ENCODE assay signal across 21 mouse cellular contexts in the genomic region with DNA sequence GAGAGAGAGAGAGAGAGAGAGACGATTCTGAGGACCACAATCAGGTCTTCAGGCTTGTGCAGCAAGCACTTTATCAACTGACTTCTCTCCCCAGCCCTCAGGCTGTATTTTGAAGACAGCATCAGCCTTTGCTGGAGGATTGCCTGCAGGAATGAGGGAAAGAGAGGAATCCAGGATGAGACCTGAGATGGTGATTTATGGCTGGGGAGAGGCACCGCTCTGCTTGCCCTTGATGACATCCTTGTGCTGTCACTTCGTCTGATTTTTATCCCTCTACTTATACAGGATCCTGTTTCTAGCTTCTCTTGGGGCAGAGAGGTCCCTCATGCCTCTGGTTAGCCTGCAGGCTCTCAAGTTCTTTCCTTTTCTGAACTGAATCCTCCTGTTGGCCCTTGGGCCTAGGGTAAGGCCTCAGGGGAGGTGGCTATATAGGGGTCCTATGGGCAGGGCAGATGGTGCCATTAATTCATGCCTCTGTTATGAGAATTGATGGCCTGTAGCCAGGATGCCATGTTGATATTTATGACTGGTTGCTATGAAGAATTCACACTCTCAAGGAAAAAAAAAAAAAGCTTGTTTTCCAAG.
A peak's percentile ranks its signal among the peaks of the same experiment; 100 is the strongest.
DNase-seq lines count a peak whose midpoint lies in the region; ATAC-seq and TF ChIP-seq lines count a peak whose summit lies in the region.
"Had no signal": no experiment of that assay in that cellular context is flagged by ENCODE, and none has a peak within 500 bp of the region (broad histone marks: within the 10 kb centered on the region; RNA-seq: fewer than 3 reads in every experiment).

No protein-coding gene starts in this region.

- H3K4me1 ChIP-seq in intestine, embryonic 14.5 days (replicated peaks; ENCODE audit: control insufficient read depth, insufficient read depth, low read length): peaks cover 5% of the 10 kb centered on the region; the same call in 1 of the 2 replicates
- no peaks in the 10 kb centered on the region for H3K4me1 ChIP-seq in intestine, embryonic 15.5 days (replicated peaks)
- H3K4me1 ChIP-seq in lung, embryonic 14.5 days (ENCODE audit: insufficient read depth): 0 out of 2 replicates have a peak, but pooled peaks cover 3% of the 10 kb centered on the region
- H3K4me1 ChIP-seq: embryonic facial prominence, embryonic 13.5 days; forebrain, embryonic 12.5 days had no signal

- no peaks in the 10 kb centered on the region for H3K9me3 ChIP-seq in intestine, embryonic 14.5 days (ENCODE audit: control insufficient read depth, low read length)
- no peaks in the 10 kb centered on the region for H3K9me3 ChIP-seq in intestine, embryonic 15.5 days
- no peaks in the 10 kb centered on the region for H3K9me3 ChIP-seq in lung, embryonic 14.5 days (ENCODE audit: low read depth, low read length)
- H3K9me3 ChIP-seq: embryonic facial prominence, embryonic 13.5 days; forebrain, embryonic 12.5 days; hindbrain, embryonic 13.5 days had no signal

- no peak for ATAC-seq in intestine, embryonic 14.5 days (replicated peaks; ENCODE audit: low FRiP score, low TSS enrichment, low read depth)
- ATAC-seq in intestine, embryonic 15.5 days: no peak
- no peak for ATAC-seq in lung, embryonic 14.5 days (ENCODE audit: insufficient read depth)
- ATAC-seq: activated CD4-positive, CD25-positive, alpha-beta regulatory T cell, adult 4 months; Patski had no signal

- DNase-seq in adrenal gland, postnatal 14 days: peak; percentile 11
- DNase-seq in adrenal gland, postnatal 25 days: no peak
- DNase-seq in intestine, embryonic 14.5 days (ENCODE audit: low spot score): peak; percentile 53
- DNase-seq in lung, embryonic 14.5 days: peak; percentile 19
- DNase-seq in lung, postnatal 4 days: no peak
- DNase-seq in brain, embryonic 14.5 days (ENCODE audit: low read depth): peak; percentile 29
- no peak for DNase-seq in ovary, postnatal 36 days (ENCODE audit: low spot score)
- DNase-seq: cerebellum, adult 18-20 months; cerebellum, adult 9-11 months; cerebellum, postnatal 36 days; gastrocnemius, adult 2 months; gastrocnemius, postnatal 25 days; heart, postnatal 10 days; heart, postnatal 4 days had no signal

- WGBS in intestine, embryonic 14.5 days: 33% methylated on average over 3 of the region's 3 CpGs
- WGBS in intestine, embryonic 15.5 days: 46% methylated on average over 3 of the region's 3 CpGs
- 37% methylated on average over 3 of the region's 3 CpGs for WGBS in lung, embryonic 14.5 days

- no peaks in the 10 kb centered on the region for H3K27me3 ChIP-seq in intestine, embryonic 14.5 days (replicated peaks; ENCODE audit: control insufficient read depth, insufficient read depth, low read length)
- H3K27me3 ChIP-seq in intestine, embryonic 15.5 days (replicated peaks): no peaks in the 10 kb centered on the region
- H3K27me3 ChIP-seq in lung, embryonic 14.5 days (ENCODE audit: insufficient read depth, low read length): no peaks in the 10 kb centered on the region
- H3K27me3 ChIP-seq: CH12.LX; embryonic facial prominence, embryonic 13.5 days; hindbrain, embryonic 13.5 days; Patski had no signal

- H3K27ac ChIP-seq in intestine, embryonic 14.5 days (ENCODE audit: low read depth): no peak overlapping the region
- H3K27ac ChIP-seq in intestine, embryonic 15.5 days: no peak overlapping the region
- no peak overlapping the region for H3K27ac ChIP-seq in lung, embryonic 14.5 days (ENCODE audit: low read depth)
- H3K27ac ChIP-seq: embryonic facial prominence, embryonic 13.5 days; forebrain, embryonic 12.5 days; gastrocnemius, adult 2 months; hindbrain, embryonic 13.5 days had no signal

- no peak for TF ChIP-seq CTCF in lung, embryonic 14.5 days (IDR thresholded peaks at IDR 0.05; ENCODE audit: low read depth)
- no peak for TF ChIP-seq CTCF in brain, embryonic 14.5 days (IDR thresholded peaks at IDR 0.05; ENCODE audit: borderline replicate concordance, extremely low read depth, insufficient read depth, insufficient read length)

- H3K4me2 ChIP-seq in intestine, embryonic 14.5 days (ENCODE audit: low read length): no peak overlapping the region
- no peak overlapping the region for H3K4me2 ChIP-seq in intestine, embryonic 15.5 days (replicated peaks)
- H3K4me2 ChIP-seq in lung, embryonic 14.5 days: no peak overlapping the region
- H3K4me2 ChIP-seq: embryonic facial prominence, embryonic 13.5 days; forebrain, embryonic 12.5 days; hindbrain, embryonic 13.5 days had no signal

- no peak overlapping the region for H3K4me3 ChIP-seq in intestine, embryonic 14.5 days (ENCODE audit: low read depth, low read length)
- no peak overlapping the region for H3K4me3 ChIP-seq in intestine, embryonic 15.5 days (replicated peaks)
- no peak overlapping the region for H3K4me3 ChIP-seq in lung, embryonic 14.5 days (ENCODE audit: low read depth, low read length)
- H3K4me3 ChIP-seq: embryonic facial prominence, embryonic 13.5 days; forebrain, embryonic 12.5 days; gastrocnemius, adult 2 months; hindbrain, embryonic 13.5 days had no signal

- H3K36me3 ChIP-seq in intestine, embryonic 14.5 days (ENCODE audit: control insufficient read depth, insufficient read depth, low read length): no peaks in the 10 kb centered on the region
- H3K36me3 ChIP-seq in intestine, embryonic 15.5 days: no peaks in the 10 kb centered on the region
- no peaks in the 10 kb centered on the region for H3K36me3 ChIP-seq in lung, embryonic 14.5 days (ENCODE audit: insufficient read depth)
- H3K36me3 ChIP-seq: embryonic facial prominence, embryonic 13.5 days; forebrain, embryonic 12.5 days; hindbrain, embryonic 13.5 days had no signal

- TF ChIP-seq POLR2A in brain, embryonic 14.5 days (IDR thresholded peaks at IDR 0.05; ENCODE audit: borderline replicate concordance, extremely low read depth, insufficient read depth, insufficient read length, poor library complexity, severe bottlenecking): no peak

- H3K9ac ChIP-seq in intestine, embryonic 14.5 days (ENCODE audit: low read length): no peak overlapping the region
- H3K9ac ChIP-seq in intestine, embryonic 15.5 days: no peak overlapping the region
- H3K9ac ChIP-seq in lung, embryonic 14.5 days: no peak overlapping the region
- H3K9ac ChIP-seq: embryonic facial prominence, embryonic 13.5 days; forebrain, embryonic 12.5 days; hindbrain, embryonic 13.5 days had no signal

Comparison
In these comparisons a context has a peak if more than half of its experiments do, and no peak if none do; other contexts are left out.
1. DNase-seq: peak in adrenal gland, postnatal 14 days (single experiment), intestine, embryonic 14.5 days (single experiment), lung, embryonic 14.5 days (single experiment) and brain, embryonic 14.5 days (single experiment); none in adrenal gland, postnatal 25 days (single experiment), lung, postnatal 4 days (0 of 2) and ovary, postnatal 36 days (single experiment).